Mouse (Mus musculus): ENCODE data around the gene Cenpa. TPM values are rescaled to one million over a fixed set of nuclear protein-coding genes. Genes with fewer than 3 reads are reported as not detected.

Gene Cenpa
- total RNA-seq, 4 experiments from 2014 or later: 1.5 to 2.2 (median 1.6) TPM

Small RNA genes lying within 50 kb of the gene (microRNA-seq; reads per million reads assigned to microRNA genes)
- not detected for gene Mir5625

Other genes starting within 250 kb of the Cenpa start
- under 1 TPM in 3 of 4 experiments, not detected in 1; 0.02 to 0.05 (median 0.04) TPM for gene Otof, start 204.8 kb upstream of the Cenpa start, total RNA-seq (2022)
- gene 1700001C02Rik, start 200.7 kb upstream of the Cenpa start, total RNA-seq (2022): not detected
- gene Cib4, start 120.9 kb upstream of the Cenpa start, total RNA-seq (2022): not detected
- 1 to 10 TPM in 1 of 4 experiments, under 1 TPM in 3; 0.17 to 1.2 (median 0.39) TPM for gene Kcnk3, start 78.6 kb upstream of the Cenpa start, total RNA-seq (2022)
- gene Slc35f6, start 18.8 kb upstream of the Cenpa start, total RNA-seq (2022): 10 to 100 TPM; 10.2 to 14.4 (median 12.4) TPM
- 1 to 10 TPM in 3 of 4 experiments, under 1 TPM in 1; 0.97 to 1.6 (median 1.4) TPM for gene Dpysl5, start 44.8 kb downstream of the Cenpa start, total RNA-seq (2022)
- 100 to 1,000 TPM in 1 of 4 experiments, 10 to 100 TPM in 3; 88.7 to 101 (median 92.6) TPM for gene Mapre3, start 147.9 kb downstream of the Cenpa start, total RNA-seq (2022)
- gene Tmem214, start 201.2 kb downstream of the Cenpa start, total RNA-seq (2022): 10 to 100 TPM; 26.5 to 32.4 (median 29.7) TPM
- gene Agbl5, start 221.9 kb downstream of the Cenpa start, total RNA-seq (2022): 1 to 10 TPM; 2.7 to 5.6 (median 3.2) TPM
- gene Ost4, start 241.0 kb downstream of the Cenpa start, total RNA-seq (2022): 100 to 1,000 TPM in 2 of 4 experiments, 10 to 100 TPM in 2; 96.6 to 117 (median 105) TPM
- 1 to 10 TPM; 1.7 to 3.0 (median 2.8) TPM for gene Emilin1, start 246.6 kb downstream of the Cenpa start, total RNA-seq (2022)